Mouse (Mus musculus): ENCODE measurements around the gene Chn2.

The Chn2 gene

GRCm38 (mm10) chr6:54039357-54039804 lies at the start of gene Chn2:
Chn2 (plus strand) TSS chr6:54039554.
- DNase-seq (ENCODE audit: low spot score), result peak; percentile 85

GRCm38 (mm10) chr6:53992386-53992785 lies 47.0 kb upstream of the Chn2 start:
- peak; percentile 9 for DNase-seq (ENCODE audit: low spot score)

- DNase-seq (ENCODE audit: low spot score), result no peak
Measured at GRCm38 (mm10) chr6:53995519-53995918, 43.8 kb upstream of the Chn2 start.

GRCm38 (mm10) chr6:53996226-53996955 lies 43.0 kb upstream of the Chn2 start:
- DNase-seq (ENCODE audit: low spot score), result no peak

GRCm38 (mm10) chr6:54005302-54005701 lies 34.1 kb upstream of the Chn2 start:
- DNase-seq (ENCODE audit: low spot score), result no peak

- DNase-seq (ENCODE audit: low spot score), result no peak
Measured at GRCm38 (mm10) chr6:54008448-54009120, 30.8 kb upstream of the Chn2 start.

GRCm38 (mm10) chr6:54009293-54009692 lies 30.1 kb upstream of the Chn2 start:
- DNase-seq (ENCODE audit: low spot score), result no peak

- peak; percentile 22 for DNase-seq (ENCODE audit: low spot score)
Measured at GRCm38 (mm10) chr6:54010362-54010761, 29.0 kb upstream of the Chn2 start.

GRCm38 (mm10) chr6:54012163-54012562 lies 27.2 kb upstream of the Chn2 start:
- DNase-seq (ENCODE audit: low spot score), result no peak

- DNase-seq (ENCODE audit: low spot score), result no peak
Measured at GRCm38 (mm10) chr6:54018038-54018437, 21.3 kb upstream of the Chn2 start.

GRCm38 (mm10) chr6:54018861-54019260 lies 20.5 kb upstream of the Chn2 start:
- no peak for DNase-seq (ENCODE audit: low spot score)

GRCm38 (mm10) chr6:54021123-54021789 lies 18.1 kb upstream of the Chn2 start:
- DNase-seq (ENCODE audit: low spot score), result peak; percentile 68

GRCm38 (mm10) chr6:54023846-54024245 lies 15.5 kb upstream of the Chn2 start:
- no peak for DNase-seq (ENCODE audit: low spot score)

- DNase-seq (ENCODE audit: low spot score), result no peak
Measured at GRCm38 (mm10) chr6:54028706-54029105, 10.6 kb upstream of the Chn2 start.

- no peak for DNase-seq (ENCODE audit: low spot score)
Measured at GRCm38 (mm10) chr6:54030351-54030750, 9.0 kb upstream of the Chn2 start.

GRCm38 (mm10) chr6:54030776-54031175 lies 8.6 kb upstream of the Chn2 start:
- no peak for DNase-seq (ENCODE audit: low spot score)

- DNase-seq (ENCODE audit: low spot score), result peak; percentile 69
Measured at GRCm38 (mm10) chr6:54034471-54034870, 4.9 kb upstream of the Chn2 start.

- no peak for DNase-seq (ENCODE audit: low spot score)
Measured at GRCm38 (mm10) chr6:54035548-54035947, 3.8 kb upstream of the Chn2 start.

- DNase-seq (ENCODE audit: low spot score), result peak; percentile 25
Measured at GRCm38 (mm10) chr6:54038866-54039265, 488 bp upstream of the Chn2 start.

- DNase-seq (ENCODE audit: low spot score), result peak; percentile 69
Measured at GRCm38 (mm10) chr6:54039805-54040447, 572 bp downstream of the Chn2 start.

GRCm38 (mm10) chr6:54040448-54040844 lies 1.1 kb downstream of the Chn2 start:
- DNase-seq (ENCODE audit: low spot score), result no peak

- DNase-seq (ENCODE audit: low spot score), result no peak
Measured at GRCm38 (mm10) chr6:54041386-54042043, 2.2 kb downstream of the Chn2 start.
